ENCODE assay signal across 12 mouse cellular contexts in the genomic region with DNA sequence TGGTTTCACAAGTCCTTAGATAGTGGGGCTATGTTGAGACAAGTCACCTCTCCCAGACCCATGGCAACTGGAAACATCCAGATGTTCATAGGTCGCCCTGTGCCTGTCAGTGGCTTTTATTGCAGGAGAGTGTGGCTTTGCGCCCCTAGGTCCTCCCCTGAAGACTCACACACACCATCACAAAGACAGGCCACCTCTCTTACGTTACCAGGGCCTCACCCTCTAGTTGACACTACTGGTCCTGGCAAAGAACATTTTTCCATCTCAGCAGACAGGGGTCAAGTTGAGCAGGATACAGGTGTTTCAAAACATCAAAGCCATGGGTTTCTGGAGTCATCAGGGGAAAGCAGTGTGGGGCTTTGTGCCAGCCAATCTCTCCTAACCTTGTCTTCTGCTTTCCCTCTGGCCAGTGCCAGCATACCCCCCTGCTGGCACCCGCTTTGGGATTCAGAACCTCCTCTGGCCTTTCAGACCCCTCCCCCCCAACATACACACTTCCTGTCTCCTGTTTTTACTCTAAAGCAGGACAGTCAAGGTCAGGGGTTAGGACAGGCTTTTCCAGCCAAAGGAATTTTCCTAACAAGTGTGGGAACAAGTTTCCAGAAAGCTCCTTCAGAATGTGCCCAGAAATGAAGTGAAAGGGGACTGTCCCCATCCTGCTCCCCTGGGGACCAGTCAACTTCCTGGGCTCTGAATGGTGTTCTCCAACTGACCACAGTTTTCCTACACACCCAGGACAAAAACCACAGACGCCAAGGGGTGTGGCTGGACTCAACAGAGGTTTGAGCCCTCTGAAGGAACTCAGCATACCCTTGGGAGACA. TPM values are rescaled to one million over a fixed set of nuclear protein-coding genes. Genes with fewer than 3 reads are reported as not detected.
DNase-seq lines count a peak whose midpoint lies in the region; ATAC-seq lines count a peak whose summit lies in the region.
"Had no signal": no experiment of that assay in that cellular context is flagged by ENCODE, and none has a peak within 500 bp of the region (broad histone marks: within the 10 kb centered on the region; RNA-seq: fewer than 3 reads in every experiment).

No protein-coding gene starts in this region.

- WGBS in heart, embryonic 15.5 days: 61% methylated on average over 5 of the region's 5 CpGs

- no peaks in the 10 kb centered on the region for H3K27me3 ChIP-seq in heart, embryonic 15.5 days
- H3K27me3 ChIP-seq: limb, embryonic 12.5 days had no signal

- no peak overlapping the region for H3K4me3 ChIP-seq in heart, embryonic 15.5 days
- H3K4me3 ChIP-seq: limb, embryonic 12.5 days had no signal

- no peak overlapping the region for H3K4me2 ChIP-seq in heart, embryonic 15.5 days
- H3K4me2 ChIP-seq: limb, embryonic 12.5 days had no signal

- H3K4me1 ChIP-seq in heart, embryonic 15.5 days (replicated peaks): peaks cover 6% of the 10 kb centered on the region

- ATAC-seq in heart, embryonic 15.5 days (replicated peaks; ENCODE audit: insufficient number of reproducible peaks, insufficient read depth, low FRiP score, low read depth): 0 out of 2 replicates have a peak, but pooled peaks have one; percentile 14
- ATAC-seq in erythroid progenitor cell, adult 5-6 weeks (replicated peaks; ENCODE audit: low FRiP score, poor library complexity, severe bottlenecking): no peak

- no peaks in the 10 kb centered on the region for H3K36me3 ChIP-seq in heart, embryonic 15.5 days
- H3K36me3 ChIP-seq: limb, embryonic 12.5 days had no signal

- H3K27ac ChIP-seq in heart, embryonic 15.5 days: no peak overlapping the region
- H3K27ac ChIP-seq: limb, embryonic 12.5 days had no signal

- DNase-seq in gastrocnemius, adult 18-20 months (ENCODE audit: low spot score): peak; percentile 12
- DNase-seq in gastrocnemius, postnatal 10 days: no peak
- DNase-seq in adipocyte (ENCODE audit: low spot score): peak; percentile 84
- DNase-seq in lung, postnatal 14 days: peak; percentile 37
- DNase-seq in cerebellum, adult 11 months: no peak
- DNase-seq in layer of hippocampus, adult 11-12 months (ENCODE audit: low spot score): no peak
- DNase-seq: cerebellum, postnatal 36 days; gastrocnemius, postnatal 14 days; right cerebral cortex, adult 18-20 months had no signal

- H3K9ac ChIP-seq in heart, embryonic 15.5 days: no peak overlapping the region
- H3K9ac ChIP-seq: limb, embryonic 12.5 days had no signal

- no peaks in the 10 kb centered on the region for H3K9me3 ChIP-seq in heart, embryonic 15.5 days (replicated peaks)
- H3K9me3 ChIP-seq: limb, embryonic 12.5 days had no signal

RNA-seq across cellular contexts. Expression of gene Prkar1b, which starts 31.5 kb away (rescaled TPM):
- 1 to 10 TPM in 1 of 2 experiments, under 1 TPM in 1; 0.78 to 1.3 TPM for total RNA-seq in gastrocnemius, adult 18-20 months (2021)
- total RNA-seq in gastrocnemius, postnatal 10 days (2021): 1 to 10 TPM; 3.2 to 4.3 TPM
- 10.1 and 12.3 TPM in 2 replicates for polyA plus RNA-seq in heart, embryonic 15.5 days (2015; fragmentation: Nextera tagmentation; extraction: Ambion mirVana)
- 0.72 TPM in 1 of 2 replicates, not detected in the other for total RNA-seq in erythroid progenitor cell, adult 5-6 weeks (2015; ENCODE audit: low replicate concordance)
- total RNA-seq in erythroid progenitor cell, adult 5-6 weeks (2017; ENCODE audit: low replicate concordance): 0.08 TPM in 1 of 2 replicates, not detected in the other

RNA-seq across cellular contexts. Expression of gene Dnaaf5, which starts 31.7 kb away (rescaled TPM):
- 10 to 100 TPM; 16.3 to 18.5 TPM for total RNA-seq in gastrocnemius, adult 18-20 months (2021)
- total RNA-seq in gastrocnemius, postnatal 10 days (2021): 10 to 100 TPM in 1 of 2 experiments, 1 to 10 TPM in 1; 9.0 to 10.1 TPM
- 5.0 and 8.5 TPM in 2 replicates for polyA plus RNA-seq in heart, embryonic 15.5 days (2015; fragmentation: Nextera tagmentation; extraction: Ambion mirVana)
- total RNA-seq in erythroid progenitor cell, adult 5-6 weeks (2015; ENCODE audit: low replicate concordance): 1.7 and 1.8 TPM in 2 replicates
- 2.6 and 3.6 TPM in 2 replicates for total RNA-seq in erythroid progenitor cell, adult 5-6 weeks (2017; ENCODE audit: low replicate concordance)

Comparison
In these comparisons a context has a peak if more than half of its experiments do, and no peak if none do; other contexts are left out.
1. DNase-seq: peak in gastrocnemius, adult 18-20 months (single experiment), adipocyte (single experiment) and lung, postnatal 14 days (single experiment); none in gastrocnemius, postnatal 10 days (single experiment), cerebellum, adult 11 months (single experiment) and layer of hippocampus, adult 11-12 months (single experiment).